Comparison of ENCODE assay signal across 12 mouse cellular contexts in genomic region chr13:25002965-25003364, GRCm38 (mm10). TPM values are rescaled to one million over a fixed set of nuclear protein-coding genes. Genes with fewer than 3 reads are reported as not detected.
A peak's percentile ranks its signal among the peaks of the same experiment; 100 is the strongest.
DNase-seq lines count a peak whose midpoint lies in the region; ATAC-seq lines count a peak whose summit lies in the region.
"Had no signal": no experiment of that assay in that cellular context is flagged by ENCODE, and none has a peak within 500 bp of the region (broad histone marks: within the 10 kb centered on the region; RNA-seq: fewer than 3 reads in every experiment).

No protein-coding gene starts in this region.

- peak; percentile 29 for DNase-seq in CD4-positive, CD25-positive, alpha-beta regulatory T cell, adult 2 months (ENCODE audit: low read depth, low spot score)
- peak; percentile 1 for DNase-seq in layer of hippocampus, adult 9-11 months
- DNase-seq in layer of hippocampus, adult 8-10 months (ENCODE audit: low spot score in 2 of 2) = no peak
- DNase-seq in 3T3-L1 (ENCODE audit: low read depth, low spot score) = peak; percentile 49
- DNase-seq in layer of hippocampus, adult 9-10 months (ENCODE audit: low spot score) = no peak
- DNase-seq: cerebellum, adult 9-11 months; right cerebral cortex, adult 18-20 months had no signal

- ATAC-seq in CD4-positive, CD25-positive, alpha-beta regulatory T cell, adult 4 months = no peak
- peak; percentile 54; the same call in 1 of the 2 replicates for ATAC-seq in common myeloid progenitor, adult 5-6 weeks (replicated peaks; ENCODE audit: low read depth, poor library complexity, severe bottlenecking)
- ATAC-seq in activated CD4-positive, CD25-positive, alpha-beta regulatory T cell, adult 4 months = no peak
- ATAC-seq: inflammation-experienced regulatory T-cells, adult 6 months had no signal

RNA-seq across cellular contexts. Expression of gene Mrs2, which starts 17.2 kb away (rescaled TPM):
- polyA plus RNA-seq in CD4-positive, CD25-positive, alpha-beta regulatory T cell, adult 4 months (2017; shearing (Covaris generic)) = 1 to 10 TPM; 4.9 to 5.1 TPM
- 10 to 100 TPM; 47.9 to 75.3 (median 57.4) TPM for total RNA-seq in layer of hippocampus, adult 8-10 months (2022)
- 10.9 and 29.4 TPM in 2 replicates for total RNA-seq in common myeloid progenitor, adult 5-6 weeks (2017)
- 1 to 10 TPM; 5.6 to 5.7 TPM for polyA plus RNA-seq in activated CD4-positive, CD25-positive, alpha-beta regulatory T cell, adult 4 months (2017; shearing (Covaris generic))

RNA-seq across cellular contexts. Expression of gene Dcdc2a, which starts 52.8 kb away (rescaled TPM):
- not detected for polyA plus RNA-seq in CD4-positive, CD25-positive, alpha-beta regulatory T cell, adult 4 months (2017; shearing (Covaris generic))
- 10 to 100 TPM; 10.3 to 16.6 (median 14.1) TPM for total RNA-seq in layer of hippocampus, adult 8-10 months (2022)
- not detected in 2 replicates for total RNA-seq in common myeloid progenitor, adult 5-6 weeks (2017)
- polyA plus RNA-seq in activated CD4-positive, CD25-positive, alpha-beta regulatory T cell, adult 4 months (2017; shearing (Covaris generic)) = not detected
- polyA plus RNA-seq: inflammation-experienced regulatory T-cells, adult 6 months; macrophage had no signal

Comparison
In these comparisons a context has a peak if more than half of its experiments do, and no peak if none do; other contexts are left out.
1. DNase-seq: peak in CD4-positive, CD25-positive, alpha-beta regulatory T cell, adult 2 months (single experiment), layer of hippocampus, adult 9-11 months (single experiment) and 3T3-L1 (single experiment); none in layer of hippocampus, adult 8-10 months (0 of 2) and layer of hippocampus, adult 9-10 months (single experiment).
2. RNA of gene Dcdc2a, which starts 52.8 kb away (total RNA-seq): 10.3 to 16.6 TPM in layer of hippocampus, adult 8-10 months; not detected in common myeloid progenitor, adult 5-6 weeks; every median in the first group is over 10 times any median in the second.